ENCODE assay signal across 14 mouse cellular contexts in the genomic region with DNA sequence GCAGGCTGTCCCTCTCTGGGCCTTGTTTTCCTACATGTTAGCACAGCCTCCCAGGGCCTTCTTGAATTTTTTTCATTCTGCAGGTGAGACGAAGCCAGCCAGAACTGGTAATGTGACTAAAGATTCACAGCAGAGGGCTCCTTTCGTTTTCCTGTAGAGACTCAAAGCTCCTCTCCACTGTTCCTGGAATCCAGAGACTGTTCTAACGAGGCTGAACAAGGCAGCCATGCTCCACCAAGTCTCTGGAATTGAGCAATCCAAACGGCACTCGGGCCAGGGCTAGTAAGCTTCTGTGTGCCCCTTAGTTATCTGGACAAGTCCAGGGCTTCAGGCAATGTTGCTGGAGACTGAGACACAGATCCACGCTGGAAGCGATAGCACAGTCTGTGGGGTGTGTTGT. TPM values are rescaled to one million over a fixed set of nuclear protein-coding genes. Genes with fewer than 3 reads are reported as not detected.
DNase-seq lines count a peak whose midpoint lies in the region; ATAC-seq and TF ChIP-seq lines count a peak whose summit lies in the region.
"Had no signal": no experiment of that assay in that cellular context is flagged by ENCODE, and none has a peak within 500 bp of the region (broad histone marks: within the 10 kb centered on the region; RNA-seq: fewer than 3 reads in every experiment).

No protein-coding gene starts in this region.

- TF ChIP-seq EP300 in liver, postnatal 0 days (IDR thresholded peaks at IDR 0.05; ENCODE audit: low read depth), result no peak

- intact Hi-C loops in gastrocnemius, postnatal 36 days (cut with DNase I), result no loop called here

- TF ChIP-seq CTCF in liver, postnatal 0 days (IDR thresholded peaks at IDR 0.05; ENCODE audit: low read depth), result no peak

- WGBS in heart, embryonic 10.5 days, result 57% methylated on average over 7 of the region's 7 CpGs
- 45% methylated on average over 7 of the region's 7 CpGs for WGBS in liver, postnatal 0 days (ENCODE audit: insufficient replicate concordance)
- WGBS in liver, embryonic 12.5 days (ENCODE audit: insufficient replicate concordance), result 52% methylated on average over 7 of the region's 7 CpGs
- WGBS in embryonic facial prominence, embryonic 15.5 days, result 50% methylated on average over 7 of the region's 7 CpGs

- H3K9me3 ChIP-seq in heart, embryonic 10.5 days, result no peaks in the 10 kb centered on the region
- no peaks in the 10 kb centered on the region for H3K9me3 ChIP-seq in liver, postnatal 0 days (ENCODE audit: low read length)
- no peaks in the 10 kb centered on the region for H3K9me3 ChIP-seq in liver, embryonic 12.5 days (replicated peaks)
- no peaks in the 10 kb centered on the region for H3K9me3 ChIP-seq in embryonic facial prominence, embryonic 15.5 days (replicated peaks)
- H3K9me3 ChIP-seq: forebrain, embryonic 15.5 days had no signal

- peaks cover 28% of the 10 kb centered on the region for H3K27me3 ChIP-seq in heart, embryonic 10.5 days (ENCODE audit: insufficient read depth, poor library complexity, severe bottlenecking)
- H3K27me3 ChIP-seq in liver, postnatal 0 days (ENCODE audit: insufficient read depth, low read length), result 0 out of 2 replicates have a peak, but pooled peaks cover 9% of the 10 kb centered on the region
- H3K27me3 ChIP-seq in liver, embryonic 12.5 days (replicated peaks), result peaks cover 80% of the 10 kb centered on the region
- H3K27me3 ChIP-seq in embryonic facial prominence, embryonic 15.5 days, result peaks cover 25% of the 10 kb centered on the region

- no peaks in the 10 kb centered on the region for H3K36me3 ChIP-seq in heart, embryonic 10.5 days
- H3K36me3 ChIP-seq in liver, postnatal 0 days (replicated peaks; ENCODE audit: insufficient read depth, low read length), result no peaks in the 10 kb centered on the region
- H3K36me3 ChIP-seq in liver, embryonic 12.5 days, result no peaks in the 10 kb centered on the region
- H3K36me3 ChIP-seq in embryonic facial prominence, embryonic 15.5 days, result no peaks in the 10 kb centered on the region
- H3K36me3 ChIP-seq: forebrain, embryonic 15.5 days had no signal

- peak overlapping the region; percentile 37 for H3K27ac ChIP-seq in heart, embryonic 10.5 days
- H3K27ac ChIP-seq in liver, postnatal 0 days (ENCODE audit: low read depth), result peak overlapping the region; percentile 16; the same call in 1 of the 2 replicates
- no peak overlapping the region for H3K27ac ChIP-seq in liver, embryonic 12.5 days
- peak overlapping the region; percentile 58; the same call in 1 of the 2 replicates for H3K27ac ChIP-seq in embryonic facial prominence, embryonic 15.5 days (replicated peaks)
- H3K27ac ChIP-seq: forebrain, embryonic 15.5 days had no signal

- ATAC-seq in liver, postnatal 0 days, result no peak
- ATAC-seq in liver, embryonic 12.5 days, result no peak
- no peak for ATAC-seq in embryonic facial prominence, embryonic 15.5 days (ENCODE audit: insufficient number of reproducible peaks, low FRiP score, low TSS enrichment, low read depth)
- ATAC-seq in megakaryocyte, adult 5-6 weeks (ENCODE audit: poor library complexity, severe bottlenecking), result no peak
- ATAC-seq: forebrain, embryonic 15.5 days had no signal

- peaks cover 65% of the 10 kb centered on the region for H3K4me1 ChIP-seq in heart, embryonic 10.5 days
- H3K4me1 ChIP-seq in liver, postnatal 0 days (ENCODE audit: insufficient read depth), result peaks cover 27% of the 10 kb centered on the region
- peaks cover 46% of the 10 kb centered on the region for H3K4me1 ChIP-seq in liver, embryonic 12.5 days
- H3K4me1 ChIP-seq in embryonic facial prominence, embryonic 15.5 days, result peaks cover 43% of the 10 kb centered on the region

- no peak overlapping the region for H3K4me3 ChIP-seq in heart, embryonic 10.5 days
- no peak overlapping the region for H3K4me3 ChIP-seq in liver, postnatal 0 days (ENCODE audit: low read depth, low read length)
- no peak overlapping the region for H3K4me3 ChIP-seq in liver, embryonic 12.5 days
- H3K4me3 ChIP-seq in embryonic facial prominence, embryonic 15.5 days (replicated peaks), result no peak overlapping the region
- H3K4me3 ChIP-seq: forebrain, embryonic 15.5 days had no signal

- H3K9ac ChIP-seq in liver, postnatal 0 days (replicated peaks), result no peak overlapping the region
- H3K9ac ChIP-seq in liver, embryonic 12.5 days, result no peak overlapping the region
- H3K9ac ChIP-seq in embryonic facial prominence, embryonic 15.5 days, result no peak overlapping the region
- H3K9ac ChIP-seq: forebrain, embryonic 15.5 days had no signal

- no peak overlapping the region for H3K4me2 ChIP-seq in liver, postnatal 0 days (ENCODE audit: low read depth, low read length)
- no peak overlapping the region for H3K4me2 ChIP-seq in liver, embryonic 12.5 days
- H3K4me2 ChIP-seq in embryonic facial prominence, embryonic 15.5 days (replicated peaks), result no peak overlapping the region
- H3K4me2 ChIP-seq: forebrain, embryonic 15.5 days had no signal

- DNase-seq in heart, embryonic 10.5 days (ENCODE audit: low spot score), result no peak
- DNase-seq in heart, adult 18-20 months, result no peak
- no peak for DNase-seq in liver, postnatal 0 days
- peak; percentile 42 for DNase-seq in lung, postnatal 36 days
- DNase-seq in gastrocnemius, postnatal 36 days, result no peak
- DNase-seq: cerebellum, adult 2 months; embryo, embryonic 11 days had no signal

RNA-seq across cellular contexts. Expression of a gene that starts 2.6 kb away (rescaled TPM):
- 39.0 and 45.2 TPM in 2 replicates for polyA plus RNA-seq in heart, embryonic 10.5 days (2016; fragmentation: Nextera tagmentation; extraction: Ambion mirVana)
- 10 to 100 TPM; 55.7 to 66.1 TPM for total RNA-seq in heart, adult 18-20 months (2021)
- polyA plus RNA-seq in liver, postnatal 0 days (2015; fragmentation: Nextera tagmentation; extraction: Ambion mirVana), result 22.6 and 22.9 TPM in 2 replicates
- 30.9 and 32.6 TPM in 2 replicates for polyA plus RNA-seq in liver, embryonic 12.5 days (2016; fragmentation: Nextera tagmentation; extraction: Ambion mirVana)
- polyA plus RNA-seq in embryonic facial prominence, embryonic 15.5 days (2015; fragmentation: Nextera tagmentation; extraction: Ambion mirVana), result 26.5 and 27.4 TPM in 2 replicates
- total RNA-seq in gastrocnemius, postnatal 36 days (2021), result 10 to 100 TPM; 17.0 to 28.2 TPM
- 11.4 and 12.3 TPM in 2 replicates for total RNA-seq in megakaryocyte, adult 5-6 weeks (2015)
- 8.3 and 13.7 TPM in 2 replicates for total RNA-seq in megakaryocyte, adult 5-6 weeks (2017)

RNA-seq across cellular contexts. Expression of a gene that starts 38.4 kb away (rescaled TPM):
- polyA plus RNA-seq in heart, embryonic 10.5 days (2016; fragmentation: Nextera tagmentation; extraction: Ambion mirVana), result 0.12 and 0.43 TPM in 2 replicates
- not detected for total RNA-seq in heart, adult 18-20 months (2021)
- not detected in 2 replicates for polyA plus RNA-seq in liver, postnatal 0 days (2015; fragmentation: Nextera tagmentation; extraction: Ambion mirVana)
- polyA plus RNA-seq in liver, embryonic 12.5 days (2016; fragmentation: Nextera tagmentation; extraction: Ambion mirVana), result 0.12 TPM in 1 of 2 replicates, not detected in the other
- polyA plus RNA-seq in embryonic facial prominence, embryonic 15.5 days (2015; fragmentation: Nextera tagmentation; extraction: Ambion mirVana), result 0.16 TPM in 1 of 2 replicates, not detected in the other
- not detected for total RNA-seq in gastrocnemius, postnatal 36 days (2021)
- not detected in 2 replicates for total RNA-seq in megakaryocyte, adult 5-6 weeks (2015)
- not detected in 2 replicates for total RNA-seq in megakaryocyte, adult 5-6 weeks (2017)
- total RNA-seq: granulocyte monocyte progenitor cell, adult 5-6 weeks had no signal

RNA-seq across cellular contexts. Expression of a gene that starts 44.7 kb away (rescaled TPM):
- polyA plus RNA-seq in heart, embryonic 10.5 days (2016; fragmentation: Nextera tagmentation; extraction: Ambion mirVana), result not detected in 2 replicates
- total RNA-seq in heart, adult 18-20 months (2021), result not detected
- not detected in 2 replicates for polyA plus RNA-seq in liver, postnatal 0 days (2015; fragmentation: Nextera tagmentation; extraction: Ambion mirVana)
- not detected in 2 replicates for polyA plus RNA-seq in liver, embryonic 12.5 days (2016; fragmentation: Nextera tagmentation; extraction: Ambion mirVana)
- polyA plus RNA-seq in embryonic facial prominence, embryonic 15.5 days (2015; fragmentation: Nextera tagmentation; extraction: Ambion mirVana), result not detected in 2 replicates
- total RNA-seq in gastrocnemius, postnatal 36 days (2021), result not detected
- not detected in 2 replicates for total RNA-seq in megakaryocyte, adult 5-6 weeks (2015)
- not detected in 2 replicates for total RNA-seq in megakaryocyte, adult 5-6 weeks (2017)
- total RNA-seq: adrenal gland, postnatal 36 days; granulocyte monocyte progenitor cell, adult 5-6 weeks had no signal
- polyA plus RNA-seq: liver, embryonic 16.5 days had no signal
